Mouse (Mus musculus): ENCODE measurements around the gene Nup43.

Gene Nup43

DNA sequence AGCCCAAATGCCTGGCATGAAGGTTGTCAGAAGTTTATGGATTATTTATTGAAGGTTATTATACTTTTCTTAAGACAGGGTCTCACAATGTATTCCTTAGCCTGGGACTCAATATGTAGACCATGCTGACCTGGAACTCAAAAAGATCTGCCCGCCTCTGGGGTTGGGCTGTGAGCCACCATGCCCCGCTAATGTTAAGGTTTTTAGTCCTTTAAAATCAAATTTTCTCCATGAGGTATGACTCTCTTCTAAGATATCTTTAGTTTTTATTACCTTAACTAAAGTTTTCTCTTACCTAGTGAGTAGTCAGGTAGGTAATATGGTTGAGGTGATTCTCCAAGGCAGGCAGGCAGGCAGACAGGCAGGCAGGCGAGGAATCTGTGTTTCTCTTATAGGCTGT is 14.9 kb downstream of the Nup43 start:
- DNase-seq (ENCODE audit: inconsistent age in 2 of 2, low spot score in 1 of 2) = no peak

DNA sequence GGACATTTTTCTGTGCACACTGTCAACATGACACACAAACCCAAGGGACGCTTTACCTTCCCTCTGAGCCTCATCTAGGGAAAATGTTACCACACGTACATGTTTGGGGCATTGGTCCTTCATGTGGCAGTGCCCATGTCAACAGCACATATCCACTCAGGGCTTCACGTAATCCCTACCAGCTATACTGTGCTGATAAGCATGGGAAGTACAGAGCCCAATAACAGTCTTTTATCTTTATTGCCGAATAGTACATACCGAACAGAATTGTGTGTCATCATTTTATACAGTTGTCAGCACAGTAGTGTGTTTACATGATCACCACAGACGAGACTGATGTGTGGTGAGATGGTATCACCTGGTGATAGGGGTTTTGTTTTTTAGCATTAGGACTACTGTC is 19.6 kb downstream of the Nup43 start:
- no peak for DNase-seq (ENCODE audit: inconsistent age in 2 of 2, low spot score in 1 of 2)

- no peak for DNase-seq (ENCODE audit: inconsistent age in 2 of 2, low spot score in 1 of 2)
Observed at GRCm38 (mm10) chr10:7695286-7695685, 28.0 kb downstream of the Nup43 start.

GRCm38 (mm10) chr10:7700120-7700519 is 32.8 kb downstream of the Nup43 start:
- DNase-seq (ENCODE audit: inconsistent age in 2 of 2, low spot score in 1 of 2) = no peak

DNA sequence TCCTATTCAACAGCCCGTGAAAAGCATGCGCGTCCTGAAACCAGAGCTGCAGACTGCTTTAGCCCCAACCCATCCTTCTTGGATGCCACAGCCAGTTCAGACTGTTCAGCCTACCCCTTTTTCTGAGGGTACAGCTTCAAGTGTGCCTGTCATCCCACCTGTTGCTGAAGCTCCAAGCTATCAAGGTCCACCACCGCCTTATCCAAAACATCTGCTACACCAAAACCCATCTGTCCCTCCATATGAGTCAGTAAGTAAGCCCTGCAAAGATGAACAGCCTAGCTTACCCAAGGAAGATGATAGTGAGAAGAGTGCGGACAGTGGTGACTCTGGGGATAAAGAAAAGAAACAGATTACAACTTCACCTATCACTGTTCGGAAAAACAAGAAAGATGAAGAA is 35.3 kb downstream of the Nup43 start:
- DNase-seq (ENCODE audit: inconsistent age in 2 of 2, low spot score in 1 of 2) = no peak

GRCm38 (mm10) chr10:7710121-7710520 is 42.8 kb downstream of the Nup43 start:
- DNase-seq (ENCODE audit: inconsistent age in 2 of 2, low spot score in 1 of 2) = no peak

- no peak for DNase-seq (ENCODE audit: inconsistent age in 2 of 2, low spot score in 1 of 2)
Observed at GRCm38 (mm10) chr10:7712506-7712905, 45.2 kb downstream of the Nup43 start.

DNA sequence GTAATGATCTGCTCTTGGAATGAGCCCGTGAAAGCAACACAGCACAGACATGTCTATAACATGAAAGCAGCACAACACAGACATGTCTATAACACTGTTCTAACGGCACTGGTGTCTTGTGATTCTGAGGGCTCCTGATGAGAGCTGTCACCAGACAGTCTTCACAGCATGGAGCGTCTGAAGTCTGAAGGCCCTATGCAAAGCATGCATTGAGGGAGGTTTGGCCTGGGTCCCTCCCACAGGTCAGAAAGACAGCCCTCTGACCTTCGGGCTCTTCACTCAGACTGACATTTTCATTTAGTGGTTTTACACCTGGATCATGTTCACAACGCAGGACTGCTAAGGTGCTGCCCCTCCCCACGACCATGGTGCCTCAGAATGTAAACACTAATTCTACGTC is 47.8 kb downstream of the Nup43 start:
- DNase-seq (ENCODE audit: inconsistent age in 2 of 2, low spot score in 1 of 2) = no peak

GRCm38 (mm10) chr10:7725751-7726500 is 58.6 kb downstream of the Nup43 start, which contains the start of gene Katna1:
Katna1 (plus strand) TSS chr10:7726000.
- peak; percentile 96 to 97 for DNase-seq (ENCODE audit: inconsistent age in 2 of 2, low spot score in 1 of 2)

DNA sequence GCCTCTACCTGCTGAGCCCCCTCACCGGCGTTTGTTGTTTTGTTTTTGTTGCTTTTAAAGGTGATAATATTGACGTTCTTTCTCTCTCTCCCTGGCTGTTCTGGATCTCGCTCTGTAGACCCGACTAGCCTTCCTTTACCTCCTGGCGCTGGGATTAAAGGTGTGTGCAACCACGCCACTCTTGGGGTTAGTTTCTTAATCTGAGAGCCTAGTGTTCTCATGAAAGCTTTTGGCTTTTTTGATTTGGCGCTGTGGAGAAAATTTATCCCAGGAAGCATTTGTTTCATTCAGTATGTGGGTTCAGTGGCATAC is 59.2 kb downstream of the Nup43 start:
- peak in 1 of 2 experiments; percentile 53 for DNase-seq (ENCODE audit: inconsistent age in 2 of 2, low spot score in 1 of 2)

DNA sequence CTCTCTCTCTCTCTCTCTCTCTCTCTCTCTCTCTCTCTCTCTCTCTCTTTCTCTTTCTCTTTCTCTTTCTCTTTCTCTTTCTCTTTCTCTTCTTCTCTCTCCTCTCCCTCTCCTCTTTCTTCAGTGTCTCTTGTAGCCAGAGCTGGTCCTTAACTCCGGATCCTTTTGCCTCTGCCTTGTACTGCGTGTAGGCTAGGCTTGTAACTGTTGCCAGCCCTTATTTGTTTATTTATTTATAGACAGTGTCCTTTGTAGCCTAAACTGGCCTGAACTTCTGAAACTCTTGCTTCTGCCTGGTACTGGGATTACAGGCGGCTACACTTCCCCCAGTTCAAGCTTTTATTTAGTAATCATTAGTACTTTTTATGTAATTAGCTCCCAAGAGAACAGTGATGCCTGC is 59.7 kb downstream of the Nup43 start:
- DNase-seq (ENCODE audit: inconsistent age in 2 of 2, low spot score in 1 of 2) = no peak

Measured in adrenal gland, adult (tissue).